ENCODE assay signal across 8 mouse cellular contexts in genomic region chr5:43821538-43821937, GRCm38 (mm10). TPM values are rescaled to one million over a fixed set of nuclear protein-coding genes. Genes with fewer than 3 reads are reported as not detected.
DNase-seq lines count a peak whose midpoint lies in the region; ATAC-seq lines count a peak whose summit lies in the region.

Fbxl5 (minus strand) TSS chr5:43821638.

- peak; percentile 77 for DNase-seq in heart, adult 11 months
- DNase-seq in heart, adult 9 months (ENCODE audit: low spot score in 2 of 2) = no peak
- DNase-seq in adrenal gland, adult 8-10 months = no peak
- no peak for DNase-seq in gastrocnemius, adult 8-10 months (ENCODE audit: low spot score in 2 of 2)
- no peak for DNase-seq in cerebellum, postnatal 36 days
- no peak for DNase-seq in urinary bladder, postnatal 4 days (ENCODE audit: low spot score in 2 of 2)

- H3K27me3 ChIP-seq in hindbrain, embryonic 16.5 days (replicated peaks; ENCODE audit: control insufficient read depth, insufficient read depth, low read length) = no peaks in the 10 kb centered on the region

- no peaks in the 10 kb centered on the region for H3K9me3 ChIP-seq in hindbrain, embryonic 16.5 days (ENCODE audit: control insufficient read depth, low read length)

- no peak within 1 kb of the TSS for H3K27ac ChIP-seq in hindbrain, embryonic 16.5 days (ENCODE audit: low read depth, low read length)
- no peak within 1 kb of the TSS for H3K27ac ChIP-seq in macrophage

- 82% methylated on average over 19 of the region's 19 CpGs for WGBS in hindbrain, embryonic 16.5 days
- WGBS in macrophage (ENCODE audit: missing documents) = 94% methylated on average over 19 of the region's 19 CpGs

- no peaks in the 10 kb centered on the region for H3K79me2 ChIP-seq in macrophage (ENCODE audit: inconsistent target)

- no peak within 1 kb of the TSS for H3K9ac ChIP-seq in hindbrain, embryonic 16.5 days (ENCODE audit: low read depth, low read length)

- no peak for ATAC-seq in hindbrain, embryonic 16.5 days

- no peaks in the 10 kb centered on the region for H3K36me3 ChIP-seq in hindbrain, embryonic 16.5 days (ENCODE audit: control insufficient read depth, insufficient read depth, low read length)
- H3K36me3 ChIP-seq in macrophage (ENCODE audit: inconsistent target) = no peaks in the 10 kb centered on the region

- no peaks in the 10 kb centered on the region for H3K4me1 ChIP-seq in hindbrain, embryonic 16.5 days (ENCODE audit: control insufficient read depth, insufficient read depth, low read depth, low read length)

- no peak within 1 kb of the TSS for H3K4me3 ChIP-seq in hindbrain, embryonic 16.5 days (ENCODE audit: low read length)
- H3K4me3 ChIP-seq in macrophage (ENCODE audit: inconsistent target) = no peak within 1 kb of the TSS

- H3K4me2 ChIP-seq in hindbrain, embryonic 16.5 days (ENCODE audit: low read length) = no peak within 1 kb of the TSS

RNA-seq across cellular contexts. Expression of gene Fbxl5, which starts in this region (rescaled TPM):
- total RNA-seq in adrenal gland, adult 8-10 months (2022) = 10 to 100 TPM; 66.6 to 95.2 (median 83.9) TPM
- total RNA-seq in gastrocnemius, adult 8-10 months (2022) = 10 to 100 TPM; 33.6 to 43.3 (median 38.1) TPM
- polyA plus RNA-seq in hindbrain, embryonic 16.5 days (2015; fragmentation: Nextera tagmentation; extraction: Ambion mirVana) = 79.3 and 82.2 TPM in 2 replicates
- 100 to 1,000 TPM in 17 of 26 experiments, 10 to 100 TPM in 9; 35.9 to 184 (median 121) TPM for total RNA-seq in macrophage (2018; cell fraction: chromatin; rRNA removed)
- 10 to 100 TPM; 15.8 to 26.1 (median 21.5) TPM for total RNA-seq in macrophage (2018; cell fraction: cytosol; rRNA removed)
- total RNA-seq in macrophage (2018; cell fraction: nucleus; rRNA removed) = 100 to 1,000 TPM in 5 of 26 experiments, 10 to 100 TPM in 21; 27.5 to 166 (median 71.7) TPM
- polyA plus RNA-seq in macrophage (2018) = 19.0 to 23.0 TPM (median 22.2 TPM) in 3 replicates
